Mouse (Mus musculus): ENCODE results near the gene Vtcn1.
"Not testable (repeated sequence)": the region's sequence is repeated elsewhere in the genome, so short reads cannot be mapped to it uniquely, and the experiment has no call there.

Gene Vtcn1

DNA sequence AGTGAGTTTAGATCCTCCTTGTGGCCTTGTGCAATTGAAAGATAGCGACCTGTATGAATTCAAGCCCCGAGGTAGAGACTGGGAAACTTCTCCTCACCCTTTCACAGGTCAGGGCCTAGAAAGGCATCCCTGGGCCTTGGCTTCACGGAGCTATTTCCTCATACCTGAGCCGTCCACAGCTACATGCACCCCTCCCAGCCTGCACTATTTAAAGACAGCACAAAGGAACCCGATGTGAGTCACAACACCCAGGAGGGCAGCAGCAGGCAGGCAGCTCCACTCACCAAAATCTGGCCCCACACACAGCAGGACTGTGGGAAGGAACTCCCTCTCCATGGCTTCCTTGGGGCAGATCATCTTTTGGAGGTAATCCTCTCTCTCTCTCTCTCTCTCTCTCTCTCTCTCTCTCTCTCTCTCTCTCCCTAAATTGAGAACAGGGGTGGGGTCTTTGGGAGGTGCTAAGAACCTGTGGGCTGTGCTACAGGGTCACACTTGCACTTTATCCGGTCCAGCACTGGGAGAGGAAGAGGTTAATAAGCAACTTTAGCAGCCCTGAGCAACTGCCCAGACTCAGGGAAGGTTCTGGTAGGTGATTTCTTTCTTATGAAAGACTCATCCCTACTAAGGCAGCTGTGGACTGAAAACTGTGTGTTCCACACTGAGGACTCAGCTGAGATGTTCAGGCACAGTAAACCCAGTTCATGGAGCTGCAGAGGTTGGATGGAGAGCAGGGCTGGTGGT is at the start of gene Vtcn1:
Gene Vtcn1 (plus strand): TSS at position 235 of the 741 bp plus-strand sequence.
- no peak for DNase-seq (ENCODE audit: low read depth, low spot score)

DNA sequence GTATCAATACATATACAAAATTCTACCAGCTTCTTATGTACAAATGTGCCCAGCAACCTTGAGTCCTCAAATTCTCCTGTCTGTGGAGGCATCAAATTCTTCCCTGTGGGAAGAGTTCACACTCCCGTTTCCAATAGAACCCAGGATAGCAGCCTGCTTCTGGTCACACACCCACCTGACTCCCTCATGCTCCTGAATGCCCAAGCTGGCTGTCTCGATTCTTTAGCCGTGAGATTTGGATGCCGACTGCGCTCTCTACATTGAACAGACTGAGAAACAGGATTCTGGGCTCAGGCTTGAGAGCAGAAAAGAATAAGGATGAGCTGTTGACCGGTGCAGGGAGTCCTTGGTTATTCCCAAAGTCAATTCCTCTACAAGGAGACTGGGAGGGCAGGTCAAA is 48.3 kb upstream of the Vtcn1 start:
- DNase-seq (ENCODE audit: low read depth, low spot score): no peak

DNA sequence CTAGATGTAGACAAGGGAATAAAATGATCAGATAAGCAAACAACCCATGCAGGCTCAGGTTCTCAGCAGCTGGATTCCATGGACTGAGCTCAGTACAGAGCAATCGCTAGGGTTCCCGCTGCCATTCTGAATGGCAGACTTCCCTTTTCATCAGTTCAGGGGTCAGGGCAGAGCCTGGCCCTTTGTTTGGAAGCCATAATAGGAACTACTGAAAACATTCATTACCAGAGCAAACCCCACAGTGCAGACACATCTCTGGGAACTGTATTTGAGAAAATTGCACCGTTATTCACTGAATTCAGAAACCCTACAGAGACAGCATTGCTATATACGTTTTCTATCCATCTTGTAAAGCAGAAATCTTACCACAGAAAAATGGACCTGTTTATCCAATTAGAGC is 47.7 kb upstream of the Vtcn1 start:
- DNase-seq (ENCODE audit: low read depth, low spot score): no peak

GRCm38 (mm10) chr3:100786076-100786475 is 39.2 kb upstream of the Vtcn1 start:
- DNase-seq (ENCODE audit: low read depth, low spot score): no peak

DNA sequence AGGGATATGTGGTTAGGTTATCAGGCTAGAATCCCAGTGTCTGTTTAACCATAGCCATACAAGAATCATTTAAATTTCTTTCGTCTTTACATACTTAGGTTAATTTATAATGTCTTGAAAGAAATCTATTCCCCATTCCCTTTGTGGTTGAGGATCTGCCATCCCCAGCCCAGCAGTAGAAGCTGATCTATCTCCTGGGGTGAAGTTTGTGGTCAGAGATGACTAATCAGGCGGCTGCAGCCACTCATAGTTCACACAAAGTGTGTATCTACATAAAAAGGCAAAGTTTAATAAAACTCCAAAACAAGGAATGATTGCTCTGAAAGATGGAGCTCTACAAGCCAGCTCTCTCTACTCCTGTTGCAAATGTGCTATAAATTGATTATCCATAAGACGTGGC is 33.6 kb upstream of the Vtcn1 start:
- DNase-seq (ENCODE audit: low read depth, low spot score): no peak

DNA sequence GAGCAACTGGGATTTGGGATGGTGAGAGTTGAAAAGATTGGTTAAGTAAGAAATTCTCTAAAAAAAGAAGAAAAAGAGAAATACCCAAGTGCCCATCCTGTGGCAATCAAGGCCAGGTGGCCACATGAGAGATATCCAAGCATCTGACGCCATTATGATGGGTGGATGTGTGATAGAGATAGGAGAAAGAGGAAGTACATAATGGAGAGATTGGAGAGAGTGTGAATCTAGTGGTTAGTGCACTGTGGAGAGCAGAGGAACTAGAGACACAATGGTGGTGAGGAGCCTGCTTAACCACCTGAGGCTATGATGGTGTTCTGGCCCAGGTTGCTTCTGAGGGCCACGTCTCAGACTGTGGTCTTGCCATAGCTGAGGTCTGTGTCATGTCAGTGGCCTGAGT is 31.9 kb upstream of the Vtcn1 start:
- DNase-seq (ENCODE audit: low read depth, low spot score): no peak

DNA sequence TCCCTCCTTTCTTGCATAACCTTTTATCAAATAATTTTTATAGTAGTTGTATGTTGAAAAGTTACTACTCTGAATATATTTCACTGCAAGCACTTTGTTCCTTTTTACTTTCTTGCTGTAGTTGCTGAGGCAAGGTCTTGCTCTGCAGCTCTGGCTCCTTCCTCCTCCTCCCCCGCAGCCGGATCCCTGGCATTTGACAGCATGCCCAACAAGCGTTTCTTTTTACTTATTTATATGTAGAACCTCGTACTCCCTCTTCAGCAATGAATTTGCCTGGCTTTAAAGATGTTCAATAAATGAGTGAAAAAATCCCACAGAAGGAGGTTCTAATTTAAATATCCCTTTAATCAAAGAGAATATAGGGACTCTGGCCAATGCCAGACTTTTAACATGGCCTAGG is 28.7 kb upstream of the Vtcn1 start:
- no peak for DNase-seq (ENCODE audit: low read depth, low spot score)

- no peak for DNase-seq (ENCODE audit: low read depth, low spot score)
These were observed 27.8 kb upstream of the Vtcn1 start for GRCm38 (mm10) chr3:100797166-100798145.

- DNase-seq (ENCODE audit: low read depth, low spot score): no peak
These were observed 26.3 kb upstream of the Vtcn1 start for GRCm38 (mm10) chr3:100798872-100799422.

DNA sequence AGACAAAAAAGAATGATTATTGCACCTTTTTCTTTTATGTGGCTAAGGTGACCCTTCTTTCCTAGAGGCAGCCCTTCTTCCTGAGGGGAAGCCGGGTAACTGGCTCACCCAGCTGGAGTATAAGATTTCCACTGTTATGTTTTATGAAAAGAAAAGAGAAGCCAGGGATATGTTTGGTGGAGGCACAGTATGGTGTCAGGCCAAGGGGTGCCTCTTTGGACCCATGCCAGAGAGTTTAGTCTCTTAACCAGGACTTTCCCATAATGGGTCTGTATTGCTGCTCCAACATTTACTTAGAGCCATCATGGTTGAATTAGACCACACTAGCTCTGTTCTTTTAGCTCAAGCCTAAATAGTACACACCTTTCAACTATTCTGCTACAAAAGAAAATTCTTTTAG is 20.3 kb upstream of the Vtcn1 start:
- no peak for DNase-seq (ENCODE audit: low read depth, low spot score)

DNA sequence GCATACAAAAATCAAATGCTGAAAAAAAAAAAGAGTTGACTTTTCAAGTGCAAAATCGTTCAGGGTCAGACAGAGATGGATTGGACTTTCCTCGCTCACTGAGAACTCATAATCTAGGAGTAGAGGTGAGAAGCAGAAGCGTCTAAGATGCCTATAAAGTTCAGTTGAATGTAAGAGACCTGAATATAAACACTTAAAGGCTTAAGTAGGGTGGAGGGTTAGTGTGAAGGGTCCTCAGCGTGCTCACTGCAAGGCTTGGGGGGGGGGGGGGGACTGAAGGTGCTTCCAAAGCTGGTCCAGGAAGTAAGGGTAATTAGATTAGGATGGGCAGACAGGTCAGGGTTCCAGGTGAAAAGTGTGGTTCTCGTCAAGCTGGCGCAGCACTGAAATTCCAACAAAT is 19.3 kb upstream of the Vtcn1 start:
- DNase-seq (ENCODE audit: low read depth, low spot score): no peak

GRCm38 (mm10) chr3:100810461-100810860 is 14.8 kb upstream of the Vtcn1 start:
- peak; percentile 51 for DNase-seq (ENCODE audit: low read depth, low spot score)

- no peak for DNase-seq (ENCODE audit: low read depth, low spot score)
These were observed 13.4 kb upstream of the Vtcn1 start for GRCm38 (mm10) chr3:100811836-100812235.

DNA sequence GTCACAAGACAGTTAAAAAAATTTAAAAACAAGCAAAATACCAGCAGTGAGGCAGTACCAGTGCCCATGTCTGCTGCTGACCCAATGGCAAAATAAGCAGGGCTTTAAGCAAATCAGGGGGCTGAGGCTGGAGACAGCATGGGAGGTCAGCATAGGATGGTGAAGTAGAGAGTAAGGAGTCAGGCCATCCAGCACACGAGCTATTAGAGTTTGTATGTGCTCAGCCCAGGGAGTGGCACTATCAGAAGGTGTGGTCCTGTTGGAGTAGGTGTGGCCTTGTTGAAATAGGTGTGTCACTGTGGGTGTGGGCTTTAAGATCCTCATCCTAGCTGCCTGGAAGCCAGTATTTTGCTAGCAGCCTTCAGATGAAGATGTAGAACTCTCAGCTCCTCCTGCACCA is 9.8 kb upstream of the Vtcn1 start:
- DNase-seq (ENCODE audit: low read depth, low spot score): not testable (repeated sequence)

GRCm38 (mm10) chr3:100818709-100819108 is 6.5 kb upstream of the Vtcn1 start:
- DNase-seq (ENCODE audit: low read depth, low spot score): no peak

DNA sequence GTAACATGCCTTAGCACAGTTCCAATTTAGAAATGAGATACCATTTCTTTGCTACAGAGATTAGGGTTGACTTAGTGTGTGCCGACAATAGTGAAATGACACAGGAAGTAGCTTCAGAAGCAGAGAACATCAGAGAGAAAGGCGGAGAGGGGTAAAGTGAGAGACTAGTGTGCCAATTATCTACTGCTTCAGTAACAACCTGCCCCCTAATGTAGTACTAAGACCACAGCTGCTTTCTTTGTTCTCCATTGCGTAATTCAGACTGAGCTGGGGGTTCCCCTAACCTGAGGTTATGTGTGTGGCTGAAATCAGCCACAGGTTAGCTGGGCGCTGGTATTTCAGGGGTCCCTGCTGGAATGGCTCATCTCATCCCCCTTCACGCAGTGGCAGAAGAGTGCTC is 5.7 kb upstream of the Vtcn1 start:
- no peak for DNase-seq (ENCODE audit: low read depth, low spot score)

- DNase-seq (ENCODE audit: low read depth, low spot score): peak; percentile 53
These were observed 4.4 kb upstream of the Vtcn1 start for GRCm38 (mm10) chr3:100820852-100821251.

DNA sequence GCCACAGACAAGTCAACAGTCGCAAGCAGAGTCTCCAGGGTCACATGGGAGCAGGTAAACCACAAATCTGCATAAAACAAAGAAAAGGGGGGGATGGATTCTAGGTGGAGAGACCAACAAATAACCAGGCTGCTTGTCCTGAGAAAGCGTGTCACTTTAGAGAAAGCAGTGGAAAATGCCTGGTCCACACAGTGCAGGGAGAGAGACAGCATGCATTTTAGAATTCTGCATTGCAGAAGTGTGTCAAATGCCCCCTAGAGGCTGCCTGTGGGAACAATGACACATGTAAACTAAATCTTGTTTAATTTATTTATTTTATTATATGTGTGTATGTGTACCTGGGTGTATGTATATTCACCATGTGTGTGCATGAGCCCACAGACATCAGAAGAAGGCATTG is 4.0 kb upstream of the Vtcn1 start:
- peak; percentile 54 for DNase-seq (ENCODE audit: low read depth, low spot score)

- DNase-seq (ENCODE audit: low read depth, low spot score): no peak
These were observed 18.5 kb downstream of the Vtcn1 start for GRCm38 (mm10) chr3:100843784-100844183.

GRCm38 (mm10) chr3:100844366-100844765 is 19.1 kb downstream of the Vtcn1 start:
- DNase-seq (ENCODE audit: low read depth, low spot score): peak; percentile 43

GRCm38 (mm10) chr3:100848348-100848747 is 23.1 kb downstream of the Vtcn1 start:
- DNase-seq (ENCODE audit: low read depth, low spot score): no peak

- no peak for DNase-seq (ENCODE audit: low read depth, low spot score)
These were observed 25.2 kb downstream of the Vtcn1 start for GRCm38 (mm10) chr3:100850468-100850867.

Data from forelimb bud, embryonic 11.5 days (tissue).